In the genomic region with DNA sequence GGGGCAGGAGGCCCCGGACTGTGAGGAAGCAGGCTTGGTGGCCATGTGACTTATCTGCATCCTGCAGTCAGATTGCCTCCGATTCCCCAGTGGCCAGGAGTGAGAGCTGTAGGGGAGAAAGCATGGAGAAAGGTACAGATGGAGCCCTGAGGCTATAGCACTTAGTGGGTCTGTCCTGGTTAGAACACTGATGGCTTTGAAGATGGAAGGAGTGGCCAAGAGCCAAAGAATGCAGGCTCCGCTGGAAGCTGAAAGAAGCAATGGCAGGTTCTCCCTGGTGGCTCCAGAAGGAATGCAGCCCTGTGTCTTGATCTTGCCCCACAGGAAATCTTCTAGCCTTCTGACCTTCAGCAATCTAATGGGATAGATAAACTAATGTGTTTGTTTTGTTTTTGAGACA, we compare ENCODE assay signal across 28 mouse cellular contexts.
"Had no signal": no experiment of that assay in that cellular context is flagged by ENCODE, and none has a peak within 500 bp of the region (broad histone marks: within the 10 kb centered on the region; RNA-seq: fewer than 3 reads in every experiment).

No protein-coding gene starts in this region.

- ATAC-seq: hindbrain, postnatal 0 days; intestine, embryonic 16.5 days; liver, embryonic 12.5 days had no signal

- DNase-seq: gastrocnemius, adult 2 months; gastrocnemius, postnatal 10 days; gastrocnemius, postnatal 25 days; heart, adult 11 months; heart, adult 2 months; heart, postnatal 14 days; heart, postnatal 36 days; kidney, adult 11 months; kidney, adult 2 months; kidney, adult 9 months; kidney, postnatal 14 days; kidney, postnatal 36 days; layer of hippocampus, adult 9-11 months; layer of hippocampus, postnatal 36 days; left cerebral cortex, postnatal 4 days had no signal

- H3K27me3 ChIP-seq: heart, embryonic 13.5 days; heart, embryonic 15.5 days; hindbrain, embryonic 13.5 days; hindbrain, embryonic 15.5 days; kidney, embryonic 15.5 days; limb, embryonic 13.5 days; limb, embryonic 15.5 days; liver, embryonic 12.5 days had no signal

- H3K4me3 ChIP-seq: gastrocnemius, adult 2 months; heart, adult 2 months; heart, embryonic 13.5 days; heart, embryonic 15.5 days; hindbrain, embryonic 13.5 days; hindbrain, embryonic 15.5 days; kidney, embryonic 15.5 days; limb, embryonic 13.5 days; limb, embryonic 15.5 days; liver, embryonic 12.5 days had no signal

- H3K9ac ChIP-seq: heart, embryonic 13.5 days; heart, embryonic 15.5 days; hindbrain, embryonic 13.5 days; hindbrain, embryonic 15.5 days; kidney, embryonic 15.5 days; limb, embryonic 13.5 days; limb, embryonic 15.5 days; liver, embryonic 12.5 days; liver, embryonic 14.5 days had no signal

- H3K36me3 ChIP-seq: heart, embryonic 13.5 days; heart, embryonic 15.5 days; hindbrain, embryonic 13.5 days; hindbrain, embryonic 15.5 days; kidney, embryonic 15.5 days; limb, embryonic 13.5 days; limb, embryonic 15.5 days; liver, embryonic 12.5 days had no signal

- H3K27ac ChIP-seq: gastrocnemius, adult 2 months; heart, adult 2 months; heart, embryonic 13.5 days; heart, embryonic 15.5 days; hindbrain, embryonic 13.5 days; hindbrain, embryonic 15.5 days; hindbrain, postnatal 0 days; kidney, embryonic 15.5 days; kidney, postnatal 0 days; limb, embryonic 13.5 days; limb, embryonic 15.5 days; liver, embryonic 12.5 days; liver, embryonic 14.5 days had no signal

- H3K4me2 ChIP-seq: heart, embryonic 11.5 days; heart, embryonic 13.5 days; heart, embryonic 15.5 days; hindbrain, embryonic 13.5 days; hindbrain, embryonic 15.5 days; kidney, embryonic 15.5 days; limb, embryonic 13.5 days; limb, embryonic 15.5 days; liver, embryonic 12.5 days had no signal

- H3K9me3 ChIP-seq: heart, embryonic 15.5 days; hindbrain, embryonic 13.5 days; hindbrain, embryonic 15.5 days; kidney, embryonic 15.5 days; limb, embryonic 15.5 days; liver, embryonic 12.5 days had no signal

- H3K4me1 ChIP-seq: heart, embryonic 15.5 days; hindbrain, embryonic 13.5 days; hindbrain, embryonic 15.5 days; kidney, embryonic 15.5 days; limb, embryonic 13.5 days; limb, embryonic 15.5 days; liver, embryonic 12.5 days had no signal
